Mouse (Mus musculus): ENCODE results near the gene Ivns1abp. TPM values are rescaled to one million over a fixed set of nuclear protein-coding genes. Genes with fewer than 3 reads are reported as not detected.

Ivns1abp gene
- polyA plus RNA-seq, 1 experiment from 2014 or later = 366 TPM

DNA sequence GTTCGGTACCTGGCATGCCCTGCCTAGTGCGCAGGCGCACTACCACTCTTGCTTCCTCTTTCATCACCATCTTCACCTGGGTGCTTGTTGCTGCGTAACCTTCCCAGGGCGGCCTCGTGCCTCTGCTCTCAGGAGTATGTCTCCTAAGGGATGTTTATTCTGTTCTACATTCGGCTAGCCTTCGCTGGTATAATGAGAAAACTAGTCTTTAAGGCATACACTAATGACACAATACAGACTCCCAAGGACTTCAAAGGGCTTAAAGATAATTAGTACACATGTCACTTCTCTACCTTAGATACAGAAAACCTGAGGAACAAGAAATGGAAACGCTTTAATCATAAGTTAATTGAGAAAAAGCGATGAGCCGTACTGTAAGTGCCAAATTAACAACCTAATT is 32.9 kb upstream of the Ivns1abp start:
- Histone ChIP-seq H3K27me3 (ENCODE audit: low read depth, poor library complexity, severe bottlenecking) (no peaks in the 10 kb centered on the region), H3K27ac (no peak overlapping the region), H3K36me3 (no peaks in the 10 kb centered on the region), H3K4me3 (no peak overlapping the region), H3K4me1 (no peaks in the 10 kb centered on the region), H3K9me3 (replicated peaks) (no peaks in the 10 kb centered on the region)
- DNase-seq (ENCODE audit: low spot score) = no peak
- WGBS = 89% methylated on average over 11 of the region's 11 CpGs

DNA sequence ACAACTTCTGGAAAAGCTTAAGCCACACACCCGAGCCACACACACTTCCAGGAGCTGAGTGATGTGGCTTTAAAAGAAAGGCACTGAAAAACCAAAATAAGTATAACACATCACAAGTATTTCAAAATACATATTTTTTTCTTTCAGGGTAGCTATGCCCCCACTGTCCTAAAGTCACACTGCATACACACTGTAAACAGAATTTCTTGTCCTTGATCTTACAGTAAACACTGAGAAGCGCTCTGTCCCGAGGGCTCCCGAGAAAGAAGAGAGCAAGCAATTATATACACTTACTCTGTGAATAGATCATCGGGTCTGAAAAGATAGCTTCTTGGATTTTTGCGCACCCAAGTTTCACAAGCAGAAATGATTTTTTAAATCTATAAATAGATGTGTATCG is 25.0 kb upstream of the Ivns1abp start:
- H3K27ac ChIP-seq = no peak overlapping the region
- H3K4me1 ChIP-seq = peaks cover 6% of the 10 kb centered on the region; the same call in 1 of the 2 replicates
- no peaks in the 10 kb centered on the region for H3K36me3 ChIP-seq
- no peak overlapping the region for H3K4me3 ChIP-seq
- H3K27me3 ChIP-seq (ENCODE audit: low read depth, poor library complexity, severe bottlenecking) = no peaks in the 10 kb centered on the region
- DNase-seq (ENCODE audit: low spot score) = no peak
- no peaks in the 10 kb centered on the region for H3K9me3 ChIP-seq (replicated peaks)
- 91% methylated on average over 7 of the region's 7 CpGs for WGBS

DNA sequence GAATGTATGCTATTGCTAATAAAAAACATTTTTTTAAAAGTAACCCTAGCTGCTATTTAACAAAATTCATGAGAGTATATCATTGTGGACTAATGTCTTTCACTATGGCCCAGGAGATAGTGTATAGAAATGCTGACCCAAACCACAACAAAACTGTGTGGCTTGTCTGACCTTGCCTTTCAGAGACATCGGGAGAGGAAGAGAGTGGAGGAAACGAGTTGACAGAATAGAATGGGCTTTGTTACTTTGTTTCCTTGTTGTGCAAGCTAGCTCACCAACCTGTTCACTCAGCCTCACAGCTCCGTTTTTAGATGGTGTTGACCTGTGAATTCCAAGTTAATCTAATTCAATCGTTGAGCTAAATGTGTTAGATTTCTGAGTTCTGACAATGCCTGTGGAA is 23.9 kb upstream of the Ivns1abp start:
- 76% methylated on average over 4 of the region's 4 CpGs for WGBS
- no peak for DNase-seq (ENCODE audit: low spot score)

DNA sequence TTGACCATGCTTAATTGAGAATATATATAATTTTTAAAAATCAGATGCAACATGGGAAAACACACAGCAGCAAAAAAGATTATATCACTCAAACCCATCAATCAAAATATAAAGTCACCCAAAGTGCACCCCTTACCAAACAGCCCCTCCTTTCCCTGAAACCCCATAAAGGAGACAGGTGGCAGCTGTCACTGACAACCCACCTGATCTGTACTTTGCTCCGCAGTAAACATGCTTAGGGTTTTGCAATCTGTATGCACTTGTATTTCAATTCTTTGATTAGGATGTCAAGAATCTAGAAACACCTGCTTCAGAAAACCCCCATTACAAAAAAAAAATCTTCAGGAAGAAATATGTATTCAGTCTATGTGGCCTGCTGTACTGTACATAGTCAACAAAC is 18.9 kb upstream of the Ivns1abp start:
- Histone ChIP-seq H3K36me3 (no peaks in the 10 kb centered on the region), H3K4me3 (no peak overlapping the region), H3K27me3 (ENCODE audit: low read depth, poor library complexity, severe bottlenecking) (no peaks in the 10 kb centered on the region), H3K9me3 (replicated peaks) (no peaks in the 10 kb centered on the region), H3K4me1 (no peaks in the 10 kb centered on the region), H3K27ac (no peak overlapping the region)
- DNase-seq (ENCODE audit: low spot score) = no peak
- WGBS = 98% methylated on average over 1 of the region's 1 CpGs

More for the DNA sequence above, 23.9 kb upstream of the Ivns1abp start:
- H3K4me1 ChIP-seq = peaks cover 6% of the 10 kb centered on the region; the same call in 1 of the 2 replicates
- no peaks in the 10 kb centered on the region for H3K9me3 ChIP-seq (replicated peaks)
- H3K4me3 ChIP-seq = no peak overlapping the region
- no peaks in the 10 kb centered on the region for H3K27me3 ChIP-seq (ENCODE audit: low read depth, poor library complexity, severe bottlenecking)
- H3K36me3 ChIP-seq = no peaks in the 10 kb centered on the region
- H3K27ac ChIP-seq = no peak overlapping the region

DNA sequence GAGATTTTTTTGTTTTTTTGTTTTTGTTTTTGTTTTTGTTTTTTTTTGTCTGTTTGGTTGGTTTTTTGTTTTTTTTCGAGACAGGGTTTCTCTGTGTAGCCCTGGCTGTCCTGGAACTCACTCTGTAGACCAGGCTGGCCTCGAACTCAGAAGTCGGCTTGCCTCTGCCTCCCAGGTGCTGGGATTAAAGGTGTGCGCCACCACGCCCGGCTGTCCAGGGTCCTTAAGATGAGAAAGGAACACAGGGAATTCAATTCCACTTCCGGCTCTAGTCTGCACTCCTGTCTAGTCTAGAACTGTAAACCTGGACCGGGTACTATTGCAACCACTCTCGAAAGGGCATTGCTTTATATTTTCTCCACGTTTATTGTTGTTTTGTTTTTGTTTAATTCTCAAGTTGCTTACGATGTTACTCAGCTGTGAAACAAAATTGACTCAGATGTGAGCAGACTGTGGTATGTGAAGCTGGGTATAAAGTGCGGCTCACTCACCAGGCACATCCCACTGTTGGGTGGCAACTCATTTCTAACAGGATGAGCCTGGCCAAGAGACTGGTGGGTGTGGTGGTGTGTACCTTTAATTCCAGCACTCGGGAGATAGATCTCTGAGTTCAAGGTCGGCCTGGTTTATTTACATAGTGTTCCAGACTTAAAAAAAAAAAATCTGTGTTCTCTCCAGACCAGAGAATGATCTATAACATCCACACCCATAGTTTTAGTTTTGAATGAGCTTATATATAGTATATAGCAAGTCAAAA is 15.8 kb upstream of the Ivns1abp start:
- no peak overlapping the region for H3K4me3 ChIP-seq
- DNase-seq (ENCODE audit: low spot score) = no peak
- H3K4me1 ChIP-seq = no peaks in the 10 kb centered on the region
- WGBS = 91% methylated on average over 14 of the region's 14 CpGs
- H3K36me3 ChIP-seq = no peaks in the 10 kb centered on the region
- no peaks in the 10 kb centered on the region for H3K27me3 ChIP-seq (ENCODE audit: low read depth, poor library complexity, severe bottlenecking)
- no peak overlapping the region for H3K27ac ChIP-seq
- H3K9me3 ChIP-seq (replicated peaks) = no peaks in the 10 kb centered on the region

DNA sequence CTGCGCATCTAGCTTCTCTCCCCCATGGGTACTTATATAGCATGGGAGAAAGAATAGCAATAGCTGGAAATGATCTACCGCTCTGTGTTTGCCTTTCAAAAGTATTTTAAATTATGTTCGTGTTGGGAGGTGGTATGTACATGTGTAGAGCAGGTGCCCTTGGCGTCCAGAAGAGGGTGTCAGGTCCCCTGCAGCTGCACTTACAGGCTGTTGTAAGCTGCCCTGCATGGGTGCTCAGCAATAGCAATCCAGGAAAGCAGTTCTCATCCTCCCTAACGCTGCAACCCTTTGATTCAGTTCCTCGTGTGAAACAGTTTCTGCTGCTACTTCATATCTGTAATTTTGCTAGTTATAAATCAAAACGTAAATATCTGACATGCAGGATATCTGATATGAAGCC is 14.7 kb upstream of the Ivns1abp start:
- 85% methylated on average over 7 of the region's 7 CpGs for WGBS
- no peak for DNase-seq (ENCODE audit: low spot score)
- no peak overlapping the region for H3K27ac ChIP-seq
- no peaks in the 10 kb centered on the region for H3K9me3 ChIP-seq (replicated peaks)
- no peak overlapping the region for H3K4me3 ChIP-seq
- no peaks in the 10 kb centered on the region for H3K4me1 ChIP-seq
- H3K36me3 ChIP-seq = no peaks in the 10 kb centered on the region
- H3K27me3 ChIP-seq (ENCODE audit: low read depth, poor library complexity, severe bottlenecking) = no peaks in the 10 kb centered on the region

DNA sequence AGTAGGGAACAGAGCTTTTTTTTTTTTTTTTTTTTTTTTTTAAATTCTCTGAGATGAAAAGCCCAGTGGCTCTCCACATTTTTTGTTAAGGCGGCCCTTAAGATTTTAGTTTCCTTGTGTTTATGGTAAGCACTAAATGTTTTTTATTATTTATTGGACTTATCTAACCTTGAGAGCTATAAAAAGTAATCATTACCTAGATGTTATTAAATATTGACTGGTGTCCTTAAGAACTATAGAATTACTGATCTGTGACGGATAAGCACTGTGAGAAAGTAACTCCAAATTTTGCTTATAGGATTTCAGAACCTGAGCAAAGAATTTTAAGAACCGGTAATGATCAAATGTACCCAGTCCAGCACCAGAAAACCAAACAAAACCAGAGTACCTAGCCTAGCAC is 11.5 kb upstream of the Ivns1abp start:
- DNase-seq (ENCODE audit: low spot score) = no peak
- whole genome bisulfite sequencing = 90% methylated on average over 3 of the region's 3 CpGs
- Histone ChIP-seq H3K4me3 (no peak overlapping the region), H3K36me3 (no peaks in the 10 kb centered on the region), H3K27me3 (ENCODE audit: low read depth, poor library complexity, severe bottlenecking) (no peaks in the 10 kb centered on the region), H3K27ac (no peak overlapping the region), H3K9me3 (replicated peaks) (no peaks in the 10 kb centered on the region), H3K4me1 (no peaks in the 10 kb centered on the region)

DNA sequence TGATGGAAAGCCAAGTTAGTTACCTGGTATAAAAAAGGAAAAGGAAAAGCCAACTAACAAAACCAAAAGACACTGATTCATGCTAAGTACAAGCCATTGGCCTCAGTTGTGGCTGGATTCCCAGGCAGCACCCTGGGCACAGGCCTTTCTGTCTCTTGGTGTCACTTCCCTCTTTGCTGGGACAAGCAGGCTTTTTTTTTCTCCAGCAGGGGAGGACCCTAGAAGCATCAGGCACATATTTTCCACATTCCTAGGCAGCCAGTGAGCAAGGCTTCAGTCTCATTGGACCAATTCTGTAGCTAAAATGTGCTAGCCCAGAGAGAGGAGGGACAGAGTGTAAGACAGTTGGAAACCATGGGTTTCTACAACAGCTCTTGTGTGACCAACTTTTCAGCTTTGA is 6.0 kb upstream of the Ivns1abp start:
- DNase-seq (ENCODE audit: low spot score) = no peak
- H3K27me3 ChIP-seq (ENCODE audit: low read depth, poor library complexity, severe bottlenecking) = no peaks in the 10 kb centered on the region
- no peaks in the 10 kb centered on the region for H3K36me3 ChIP-seq
- H3K9me3 ChIP-seq (replicated peaks) = no peaks in the 10 kb centered on the region
- peaks cover 10% of the 10 kb centered on the region for H3K4me1 ChIP-seq
- H3K27ac ChIP-seq = no peak overlapping the region
- no peak overlapping the region for H3K4me3 ChIP-seq

DNA sequence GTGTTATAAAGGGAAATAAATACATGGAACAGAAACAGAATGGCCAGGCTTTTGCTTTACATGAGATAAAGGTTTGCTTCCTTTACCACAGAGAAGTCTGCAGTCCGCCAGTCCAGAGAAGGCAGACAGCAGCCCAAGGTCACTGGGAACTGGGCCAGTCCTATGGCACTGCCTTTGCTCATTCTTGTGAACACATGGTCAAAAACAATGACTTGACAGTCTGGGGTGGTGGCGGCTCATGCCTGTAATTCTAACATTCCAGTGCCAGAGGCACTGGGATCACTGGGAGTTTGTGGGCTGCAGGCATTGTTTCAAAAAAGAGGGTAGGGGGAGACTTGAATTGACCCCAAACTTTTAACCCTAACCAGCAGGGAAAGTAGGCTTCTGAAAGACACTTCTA is 5.3 kb upstream of the Ivns1abp start:
- H3K27ac ChIP-seq = no peak overlapping the region
- H3K9me3 ChIP-seq (replicated peaks) = no peaks in the 10 kb centered on the region
- no peaks in the 10 kb centered on the region for H3K27me3 ChIP-seq (ENCODE audit: low read depth, poor library complexity, severe bottlenecking)
- H3K4me3 ChIP-seq = no peak overlapping the region
- WGBS = 77% methylated on average over 2 of the region's 2 CpGs
- no peak for DNase-seq (ENCODE audit: low spot score)
- H3K36me3 ChIP-seq = no peaks in the 10 kb centered on the region
- H3K4me1 ChIP-seq = peaks cover 17% of the 10 kb centered on the region

DNA sequence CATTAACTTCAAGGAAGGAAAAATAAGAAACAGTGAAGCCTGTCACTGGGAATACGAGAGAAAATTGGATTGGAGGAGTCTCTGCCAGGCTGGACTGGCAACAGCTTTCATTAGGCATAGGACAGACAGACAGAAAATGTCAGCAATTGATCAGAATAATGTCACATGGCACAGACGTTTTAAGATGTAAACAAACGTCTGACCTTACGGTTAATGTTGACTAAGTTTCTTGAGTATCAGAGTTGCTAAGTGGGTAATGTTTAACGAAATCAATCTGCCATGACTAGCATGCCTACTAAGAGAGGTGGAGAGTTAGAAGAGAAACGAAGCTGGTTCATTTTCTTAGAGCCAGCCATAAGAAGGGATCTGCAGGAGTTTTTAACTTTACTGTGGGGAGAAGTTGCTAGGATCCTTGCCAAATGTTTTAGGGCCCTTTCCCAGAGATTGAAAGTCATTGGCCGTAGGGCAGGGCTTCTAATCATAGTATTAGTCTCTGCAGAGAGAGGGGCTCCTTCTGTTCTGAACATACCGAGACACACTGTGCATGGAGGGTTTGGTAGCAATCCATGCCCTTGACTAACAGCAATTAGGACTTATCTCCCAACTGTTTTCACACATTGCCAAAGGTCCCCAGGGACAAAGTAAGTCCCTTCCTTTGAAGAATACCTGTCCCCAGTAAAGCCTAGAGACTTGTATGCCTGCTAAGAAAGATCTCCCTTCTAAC is 2.8 kb upstream of the Ivns1abp start:
- no peaks in the 10 kb centered on the region for H3K27me3 ChIP-seq (ENCODE audit: low read depth, poor library complexity, severe bottlenecking)
- no peaks in the 10 kb centered on the region for H3K9me3 ChIP-seq (replicated peaks)
- no peaks in the 10 kb centered on the region for H3K36me3 ChIP-seq
- no peak overlapping the region for H3K27ac ChIP-seq
- H3K4me1 ChIP-seq = peaks cover 21% of the 10 kb centered on the region
- DNase-seq (ENCODE audit: low spot score) = no peak
- H3K4me3 ChIP-seq = no peak overlapping the region
- WGBS = 66% methylated on average over 8 of the region's 8 CpGs

DNA sequence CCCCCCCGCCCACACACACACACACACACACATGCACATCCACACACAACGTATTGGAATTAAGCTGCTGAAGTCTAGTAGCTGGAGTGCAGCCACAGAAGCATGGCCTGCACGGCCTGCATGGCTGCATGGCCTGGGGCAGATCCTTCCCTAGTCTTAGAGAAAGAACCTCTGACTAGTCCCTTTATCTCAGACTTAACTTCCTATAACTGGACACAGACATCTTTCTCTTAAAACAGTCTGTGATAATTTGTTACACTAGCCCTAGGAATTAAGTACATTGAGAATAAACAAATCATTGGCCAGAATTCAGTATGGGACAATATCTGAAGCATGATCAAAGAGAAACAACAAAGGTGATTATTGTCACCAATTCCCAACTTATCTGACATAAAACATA is 2.0 kb upstream of the Ivns1abp start:
- Histone ChIP-seq H3K27me3 (ENCODE audit: low read depth, poor library complexity, severe bottlenecking) (no peaks in the 10 kb centered on the region), H3K36me3 (no peaks in the 10 kb centered on the region), H3K4me3 (no peak overlapping the region), H3K4me1 (peaks cover 28% of the 10 kb centered on the region), H3K9me3 (replicated peaks) (no peaks in the 10 kb centered on the region), H3K27ac (no peak overlapping the region)
- WGBS = 79% methylated on average over 3 of the region's 3 CpGs
- no peak for DNase-seq (ENCODE audit: low spot score)

DNA sequence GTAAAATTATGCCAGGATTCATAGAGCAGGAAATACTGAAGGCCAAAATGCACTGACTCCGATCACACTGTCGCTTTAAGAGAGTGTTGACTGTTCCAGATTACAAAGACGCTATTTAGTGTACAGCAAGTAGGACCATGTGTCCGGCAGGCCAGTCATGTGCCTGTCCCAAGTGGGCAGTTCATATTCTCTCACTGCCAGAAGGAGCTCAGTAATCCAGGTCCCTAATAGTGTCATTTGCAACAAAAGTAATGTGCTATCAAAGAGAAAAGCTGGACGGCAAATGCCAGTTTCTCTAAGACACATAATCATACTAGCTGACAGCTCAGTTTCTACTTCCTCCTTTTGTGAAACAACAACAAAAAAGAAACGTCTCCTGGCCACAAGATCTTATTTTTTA is 1.3 kb upstream of the Ivns1abp start:
- Histone ChIP-seq H3K4me3 (0 out of 2 replicates have a peak overlapping the region, but pooled peaks have one; percentile 19), H3K9me3 (replicated peaks) (no peaks in the 10 kb centered on the region), H3K4me1 (peaks cover 28% of the 10 kb centered on the region), H3K27ac (no peak overlapping the region), H3K27me3 (ENCODE audit: low read depth, poor library complexity, severe bottlenecking) (no peaks in the 10 kb centered on the region), H3K36me3 (no peaks in the 10 kb centered on the region)
- WGBS = 44% methylated on average over 6 of the region's 6 CpGs
- no peak for DNase-seq (ENCODE audit: low spot score)

DNA sequence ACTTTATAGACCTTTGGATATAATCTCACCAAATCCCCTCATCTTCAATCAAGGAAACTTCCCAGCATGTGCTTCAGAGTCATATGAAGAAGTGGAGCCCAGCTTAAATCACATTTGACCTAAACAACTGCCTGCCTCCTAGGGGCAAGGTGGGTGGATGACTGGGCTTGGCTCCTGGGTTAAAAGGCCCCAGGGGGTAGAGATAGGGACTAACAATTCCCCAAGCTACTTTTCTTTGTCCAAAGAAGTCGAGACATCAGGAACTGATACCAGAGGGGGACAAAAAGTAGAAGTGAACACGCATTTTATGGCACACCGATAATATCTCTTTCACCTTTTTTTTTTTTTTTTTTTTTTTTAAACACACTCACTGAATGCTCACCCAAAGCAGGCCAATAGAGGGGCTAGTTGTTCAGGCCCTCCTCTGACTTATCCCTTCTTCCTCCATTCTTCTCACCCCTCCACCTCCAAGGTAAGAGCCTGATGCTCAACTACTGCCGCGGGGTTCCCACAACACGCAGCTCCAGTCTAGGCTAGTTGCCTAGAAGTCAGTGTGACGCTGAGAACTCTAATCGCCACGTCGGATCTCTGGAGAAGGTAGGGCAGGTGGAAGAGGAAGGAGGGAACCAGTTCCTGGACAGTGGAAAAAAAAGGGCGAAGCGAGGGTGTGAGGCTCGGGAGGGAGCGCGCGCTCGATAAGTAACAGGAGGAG is 550 bp upstream of the Ivns1abp start:
- H3K27me3 ChIP-seq (ENCODE audit: low read depth, poor library complexity, severe bottlenecking) = no peaks in the 10 kb centered on the region
- no peak for DNase-seq (ENCODE audit: low spot score)
- H3K4me3 ChIP-seq = peak overlapping the region; percentile 99
- H3K36me3 ChIP-seq = peaks cover 2% of the 10 kb centered on the region; the same call in 1 of the 2 replicates
- under 1% methylated on average over 17 of the region's 17 CpGs for WGBS
- peaks cover 30% of the 10 kb centered on the region for H3K4me1 ChIP-seq
- peak overlapping the region; percentile 99 for H3K27ac ChIP-seq
- H3K9me3 ChIP-seq (replicated peaks) = no peaks in the 10 kb centered on the region

All from limb, embryonic 10.5 days (tissue).